8 mouse cellular contexts compared by ENCODE assay signal in the genomic region with DNA sequence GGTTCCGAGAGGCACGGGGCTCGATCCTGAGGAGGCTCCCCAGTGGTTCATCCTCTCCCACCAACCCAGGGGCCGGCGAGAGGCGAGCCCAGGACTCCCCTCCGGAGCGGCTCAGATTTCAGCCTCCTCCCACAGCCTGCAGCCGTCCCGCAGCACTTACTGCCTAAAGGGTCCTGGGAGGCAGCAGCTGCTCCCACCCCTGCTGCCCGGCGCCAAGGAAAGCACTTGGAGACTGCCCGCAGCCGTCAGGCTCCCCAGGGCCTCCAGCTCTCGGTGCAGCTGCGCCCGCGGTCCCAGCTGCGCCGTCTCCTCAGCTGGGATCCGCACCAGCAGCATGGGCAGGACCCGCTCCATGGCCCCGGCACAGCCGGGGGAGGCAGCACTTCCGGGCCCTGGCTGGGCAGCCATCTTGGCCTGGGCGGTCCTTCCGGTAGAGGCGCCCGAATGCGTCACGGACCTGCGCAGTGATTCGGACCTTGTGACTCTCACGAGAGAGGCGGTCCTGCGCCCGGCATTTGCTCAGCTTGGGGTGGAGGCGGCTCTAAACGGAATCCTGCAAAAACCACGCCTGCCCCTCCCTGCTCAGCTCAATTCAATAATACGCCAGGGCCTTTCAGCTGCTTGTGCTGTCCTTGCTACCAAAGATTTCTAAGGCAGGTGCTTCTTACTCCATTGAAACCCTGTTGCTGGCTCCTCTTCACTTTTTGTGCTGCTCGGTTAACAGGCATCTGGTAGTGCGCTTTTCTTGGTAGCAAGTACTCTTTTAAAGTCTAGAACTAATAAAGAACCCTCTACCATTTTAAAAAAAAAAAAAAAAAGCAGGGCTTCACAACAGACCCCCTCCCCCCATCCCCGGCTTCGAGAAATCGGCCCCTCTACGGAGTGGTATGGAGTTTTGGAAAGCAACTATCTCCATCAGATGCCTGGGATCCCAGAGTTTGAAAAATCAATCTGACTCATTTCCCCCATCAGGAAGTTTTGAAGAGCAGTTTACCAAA. TPM values are rescaled to one million over a fixed set of nuclear protein-coding genes. Genes with fewer than 3 reads are reported as not detected.
A peak's percentile ranks its signal among the peaks of the same experiment; 100 is the strongest.
DNase-seq lines count a peak whose midpoint lies in the region; ATAC-seq lines count a peak whose summit lies in the region.

A gene (minus strand): TSS at position 426 of the 998 bp plus-strand sequence.

- H3K9me3 ChIP-seq in hindbrain, embryonic 16.5 days (ENCODE audit: control insufficient read depth, low read length), result no peaks in the 10 kb centered on the region

- peak; percentile 100 for ATAC-seq in hindbrain, embryonic 16.5 days

- H3K9ac ChIP-seq in hindbrain, embryonic 16.5 days (ENCODE audit: low read depth, low read length), result peak within 1 kb of the TSS; percentile 99

- H3K27me3 ChIP-seq in hindbrain, embryonic 16.5 days (replicated peaks; ENCODE audit: control insufficient read depth, insufficient read depth, low read length), result no peaks in the 10 kb centered on the region

- peak within 1 kb of the TSS; percentile 98 for H3K4me3 ChIP-seq in hindbrain, embryonic 16.5 days (ENCODE audit: low read length)
- H3K4me3 ChIP-seq in macrophage (ENCODE audit: inconsistent target), result peak within 1 kb of the TSS; percentile 85

- 1% methylated on average over 43 of the region's 47 CpGs for WGBS in hindbrain, embryonic 16.5 days
- WGBS in macrophage (ENCODE audit: missing documents), result under 1% methylated on average over 47 of the region's 47 CpGs

- peaks cover 46% of the 10 kb centered on the region for H3K79me2 ChIP-seq in macrophage (ENCODE audit: inconsistent target)

- peak; percentile 93 for DNase-seq in WW6 (ENCODE audit: low read depth, low spot score)
- DNase-seq in cerebellum, postnatal 4 days (ENCODE audit: low spot score in 2 of 2), result peak; percentile 87 to 95
- DNase-seq in gastrocnemius, adult 18-20 months (ENCODE audit: low spot score), result peak; percentile 97
- DNase-seq in left cerebral cortex, adult 18-20 months (ENCODE audit: low spot score in 2 of 2), result peak; percentile 98 to 99
- peak; percentile 99 for DNase-seq in right cerebral cortex, adult 18-20 months
- peak; percentile 91 for DNase-seq in urinary bladder, postnatal 10 days (ENCODE audit: low spot score)

- H3K4me2 ChIP-seq in hindbrain, embryonic 16.5 days (ENCODE audit: low read length), result peak within 1 kb of the TSS; percentile 74

- H3K27ac ChIP-seq in hindbrain, embryonic 16.5 days (ENCODE audit: low read depth, low read length), result peak within 1 kb of the TSS; percentile 98
- H3K27ac ChIP-seq in macrophage, result peak within 1 kb of the TSS; percentile 87

- H3K36me3 ChIP-seq in hindbrain, embryonic 16.5 days (ENCODE audit: control insufficient read depth, insufficient read depth, low read length), result peaks cover 6% of the 10 kb centered on the region; the same call in 1 of the 2 replicates
- H3K36me3 ChIP-seq in macrophage (ENCODE audit: inconsistent target), result peaks cover 16% of the 10 kb centered on the region; the same call in 1 of the 2 replicates

- peaks cover 11% of the 10 kb centered on the region for H3K4me1 ChIP-seq in hindbrain, embryonic 16.5 days (ENCODE audit: control insufficient read depth, insufficient read depth, low read depth, low read length)

RNA-seq across cellular contexts. Expression of the gene that starts here (rescaled TPM):
- total RNA-seq in gastrocnemius, adult 18-20 months (2021), result 1 to 10 TPM; 5.8 to 6.4 TPM
- polyA plus RNA-seq in hindbrain, embryonic 16.5 days (2015; fragmentation: Nextera tagmentation; extraction: Ambion mirVana), result 5.8 and 6.6 TPM in 2 replicates
- 10 to 100 TPM; 15.9 to 16.1 TPM for total RNA-seq in left cerebral cortex, adult 18-20 months (2021)
- 100 to 1,000 TPM in 15 of 26 experiments, 10 to 100 TPM in 11; 29.8 to 172 (median 109) TPM for total RNA-seq in macrophage (2018; cell fraction: chromatin; rRNA removed)
- 10 to 100 TPM; 22.1 to 40.1 (median 33.4) TPM for total RNA-seq in macrophage (2018; cell fraction: cytosol; rRNA removed)
- total RNA-seq in macrophage (2018; cell fraction: nucleus; rRNA removed), result 10 to 100 TPM; 34.1 to 97.6 (median 68.8) TPM
- 19.6 to 24.9 TPM (median 23.6 TPM) in 3 replicates for polyA plus RNA-seq in macrophage (2018)

Comparison
In these comparisons a context has a peak if more than half of its experiments do, and no peak if none do; other contexts are left out.
1. Peak in every context shown above with its lines: DNase-seq, ATAC-seq, H3K4me3 ChIP-seq and H3K27ac ChIP-seq.